Mouse (Mus musculus) hindbrain, embryonic 10.5 days (tissue): Measurements from ENCODE around the gene Arhgap8. TPM values are rescaled to one million over a fixed set of nuclear protein-coding genes. Genes with fewer than 3 reads are reported as not detected.

Source experiments
- DNase-seq: peaks from one replicate; pipeline ENCODE4 v3.0.0-alpha.2; 2017; ENCODE audit warnings: low spot score
- H3K27ac ChIP-seq: fragments of 300-500 bp; sonication (generic); 2 replicates; pipeline ENCODE4 v1.5.1; 2016; ENCODE audit warnings: mild to moderate bottlenecking, moderate library complexity
- H3K27me3 ChIP-seq: fragments of 300-500 bp; sonication (generic); 2 replicates; pipeline ENCODE4 v1.6.1; 2016; ENCODE audit warnings: mild to moderate bottlenecking; ENCODE audit not compliant: poor library complexity, insufficient read depth, severe bottlenecking
- H3K36me3 ChIP-seq: fragments of 300-500 bp; sonication (generic); 2 replicates; pipeline ENCODE4 v1.6.1; 2016; ENCODE audit warnings: mild to moderate bottlenecking, moderate library complexity
- H3K4me1 ChIP-seq: fragments of 300-500 bp; sonication (generic); replicated peaks from 2 replicates; pipeline ENCODE4 v1.6.1; 2016; ENCODE audit warnings: mild to moderate bottlenecking
- H3K4me3 ChIP-seq: fragments of 300-500 bp; sonication (generic); 2 replicates; pipeline ENCODE4 v1.5.1; 2016; ENCODE audit warnings: mild to moderate bottlenecking, moderate library complexity
- H3K9me3 ChIP-seq: fragments of 300-500 bp; sonication (generic); 2 replicates; pipeline ENCODE4 v1.6.1; 2016; ENCODE audit warnings: mild to moderate bottlenecking, moderate library complexity
- WGBS: fragments of 180-500 bp; shearing (Covaris S2); methylation state at CpG from one replicate; pipeline ENCODE4 v1.1.7; 2016; 5-methylcytosine and 5-hydroxymethylcytosine counted together
- polyA plus RNA-seq: library from polyadenylated mRNA; unstranded; fragments of >200 nt; fragmentation: Nextera tagmentation; extraction: Ambion mirVana; gene quantifications from 2 replicates; pipeline ENCODE4 v1.2.1, GENCODE M21; 2016

The Arhgap8 gene
- polyA plus RNA-seq, 1 experiment from 2014 or later, result 3.5 TPM

GRCm38 (mm10) chr15:84681455-84682193 lies 38.2 kb upstream of the Arhgap8 start:
- peaks cover 73% of the 10 kb centered on the region for H3K4me1 ChIP-seq
- H3K9me3 ChIP-seq, result no peaks in the 10 kb centered on the region
- DNase-seq, result peak; percentile 64
- peak overlapping the region; percentile 85 for H3K27ac ChIP-seq
- H3K36me3 ChIP-seq, result 0 out of 2 replicates have a peak, but pooled peaks cover 5% of the 10 kb centered on the region
- peaks cover 53% of the 10 kb centered on the region for H3K27me3 ChIP-seq
- WGBS, result 2% methylated on average over 31 of the region's 31 CpGs
- H3K4me3 ChIP-seq, result peak overlapping the region; percentile 69

GRCm38 (mm10) chr15:84682206-84682605 lies 37.6 kb upstream of the Arhgap8 start:
- WGBS, result 66% methylated on average over 3 of the region's 3 CpGs
- peaks cover 53% of the 10 kb centered on the region for H3K27me3 ChIP-seq
- H3K36me3 ChIP-seq, result 0 out of 2 replicates have a peak, but pooled peaks cover 5% of the 10 kb centered on the region
- H3K4me1 ChIP-seq, result peaks cover 74% of the 10 kb centered on the region
- no peaks in the 10 kb centered on the region for H3K9me3 ChIP-seq
- H3K4me3 ChIP-seq, result peak overlapping the region; percentile 69; the same call in 1 of the 2 replicates
- DNase-seq, result no peak
- no peak overlapping the region for H3K27ac ChIP-seq

DNA sequence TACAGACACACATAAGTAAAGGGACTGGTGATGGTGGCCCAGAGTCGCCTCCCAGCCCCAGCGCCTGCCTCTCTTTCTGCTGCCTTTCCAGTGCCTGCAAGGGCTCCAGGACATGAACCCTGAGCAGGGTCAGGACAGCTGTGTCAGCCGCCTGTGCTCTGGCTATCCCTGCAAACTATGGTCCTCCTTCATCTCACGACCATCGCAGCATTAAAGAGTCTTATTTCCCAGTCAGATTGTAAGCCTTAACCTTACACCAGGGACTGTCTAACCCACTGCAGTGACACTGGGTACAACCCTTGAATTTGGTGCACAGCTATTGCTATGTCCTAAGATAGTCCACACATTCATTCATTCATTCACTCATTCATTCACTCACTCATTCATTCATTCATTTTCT lies 37.0 kb upstream of the Arhgap8 start:
- 66% methylated on average over 5 of the region's 5 CpGs for WGBS
- Histone ChIP-seq H3K9me3 (no peaks in the 10 kb centered on the region), H3K4me1 (peaks cover 77% of the 10 kb centered on the region), H3K27me3 (peaks cover 53% of the 10 kb centered on the region), H3K36me3 (0 out of 2 replicates have a peak, but pooled peaks cover 5% of the 10 kb centered on the region), H3K4me3 (no peak overlapping the region), H3K27ac (no peak overlapping the region)
- DNase-seq, result no peak

DNA sequence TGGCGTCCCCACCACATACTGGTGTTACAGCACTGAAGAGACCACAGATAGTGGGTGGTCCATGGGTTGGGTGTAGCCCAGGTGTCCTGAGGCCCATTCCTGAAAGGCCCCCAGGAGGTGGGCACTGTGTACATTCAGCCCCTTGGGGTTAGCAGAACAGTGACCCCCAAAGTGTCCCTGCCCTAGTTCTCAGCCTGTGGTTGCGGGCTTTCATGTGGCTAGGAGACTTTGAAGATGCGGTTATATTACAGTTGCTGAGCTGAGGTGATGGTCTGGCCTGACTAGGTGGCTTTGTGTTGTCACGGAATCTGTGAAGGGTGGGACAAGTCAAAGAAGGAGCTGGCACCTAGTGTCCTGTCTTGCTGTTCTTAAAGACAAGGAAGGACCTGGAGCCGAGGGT lies 35.3 kb upstream of the Arhgap8 start:
- 60% methylated on average over 5 of the region's 5 CpGs for WGBS
- Histone ChIP-seq H3K36me3 (peaks cover 17% of the 10 kb centered on the region), H3K27me3 (peaks cover 43% of the 10 kb centered on the region), H3K4me3 (no peak overlapping the region), H3K9me3 (no peaks in the 10 kb centered on the region), H3K27ac (no peak overlapping the region), H3K4me1 (peaks cover 68% of the 10 kb centered on the region)
- no peak for DNase-seq

DNA sequence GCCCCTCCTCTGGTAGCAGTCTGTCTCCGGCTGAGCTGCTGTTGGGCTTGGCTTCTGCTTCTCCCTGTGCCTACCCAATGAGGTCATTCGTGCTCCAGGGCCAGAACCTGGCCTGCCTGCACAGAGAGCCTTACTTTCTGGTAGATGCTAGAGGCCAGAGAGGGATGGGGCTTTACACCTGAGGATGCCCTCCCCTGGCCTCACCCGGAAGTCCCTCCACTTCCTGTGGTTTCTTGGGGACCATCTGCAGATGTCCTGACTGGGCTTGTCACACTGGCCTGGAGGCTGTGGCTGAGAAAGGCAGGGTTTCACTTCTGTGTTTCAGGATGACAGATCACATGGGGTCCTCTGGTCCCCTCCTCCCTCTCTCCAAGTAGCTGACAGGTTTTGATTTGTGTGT lies 34.4 kb upstream of the Arhgap8 start:
- H3K4me1 ChIP-seq, result peaks cover 59% of the 10 kb centered on the region
- peaks cover 34% of the 10 kb centered on the region for H3K27me3 ChIP-seq
- 0 out of 2 replicates have a peak overlapping the region, but pooled peaks have one; percentile 1 for H3K27ac ChIP-seq
- peaks cover 26% of the 10 kb centered on the region for H3K36me3 ChIP-seq
- no peak for DNase-seq
- H3K9me3 ChIP-seq, result no peaks in the 10 kb centered on the region
- WGBS, result 71% methylated on average over 3 of the region's 3 CpGs
- H3K4me3 ChIP-seq, result no peak overlapping the region

- H3K36me3 ChIP-seq, result peaks cover 48% of the 10 kb centered on the region
- no peaks in the 10 kb centered on the region for H3K9me3 ChIP-seq
- H3K4me3 ChIP-seq, result no peak overlapping the region
- DNase-seq, result no peak
- peaks cover 34% of the 10 kb centered on the region for H3K4me1 ChIP-seq
- WGBS, result 78% methylated on average over 14 of the region's 14 CpGs
- H3K27ac ChIP-seq, result no peak overlapping the region
- peaks cover 14% of the 10 kb centered on the region for H3K27me3 ChIP-seq
Observed at GRCm38 (mm10) chr15:84687904-84688303, 31.9 kb upstream of the Arhgap8 start.

DNA sequence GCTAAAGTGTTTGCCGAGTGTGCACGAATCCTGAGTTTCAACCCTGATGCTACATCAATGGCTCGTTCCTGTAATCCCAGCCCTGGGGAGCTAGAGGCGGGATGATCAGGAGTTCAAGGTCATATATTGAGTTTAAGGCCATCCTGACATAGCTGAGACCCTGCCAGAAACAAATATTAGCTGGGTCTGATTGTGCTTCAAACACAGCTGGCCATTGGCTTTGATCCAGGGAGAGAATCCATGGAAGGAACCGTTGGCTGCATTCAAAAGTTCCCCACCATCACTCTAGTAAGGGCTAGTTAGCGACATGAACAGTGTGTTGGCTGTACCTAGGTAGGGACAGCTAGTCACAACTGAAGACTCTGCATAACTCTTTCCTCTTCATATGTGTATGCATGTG lies 30.5 kb upstream of the Arhgap8 start:
- no peak for DNase-seq
- Histone ChIP-seq H3K4me3 (no peak overlapping the region), H3K9me3 (no peaks in the 10 kb centered on the region), H3K36me3 (peaks cover 62% of the 10 kb centered on the region), H3K27me3 (peaks cover 3% of the 10 kb centered on the region; the same call in 1 of the 2 replicates), H3K4me1 (peaks cover 21% of the 10 kb centered on the region), H3K27ac (no peak overlapping the region)
- WGBS, result 88% methylated on average over 6 of the region's 6 CpGs

DNA sequence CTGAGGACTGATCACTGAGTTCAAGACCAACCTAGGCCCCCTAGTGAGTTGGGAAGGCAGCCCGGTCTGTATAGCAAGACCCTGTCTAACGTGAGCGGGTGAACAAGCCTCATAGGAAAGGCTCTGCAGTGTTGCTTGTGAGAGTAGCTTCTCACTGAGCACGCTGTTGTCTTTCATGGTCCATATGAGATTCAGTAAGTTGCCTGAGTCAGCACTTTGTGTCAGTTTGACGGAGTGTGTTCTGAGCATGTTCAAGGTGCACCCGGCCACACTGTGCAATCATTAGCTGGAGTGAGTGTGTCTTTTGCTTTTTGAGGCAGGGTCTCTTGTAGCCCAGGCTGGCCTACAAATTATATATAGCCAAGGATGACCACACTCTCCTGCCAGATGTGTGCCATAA lies 28.3 kb upstream of the Arhgap8 start:
- DNase-seq, result no peak
- H3K4me1 ChIP-seq, result peaks cover 20% of the 10 kb centered on the region
- H3K27ac ChIP-seq, result no peak overlapping the region
- WGBS, result 94% methylated on average over 6 of the region's 6 CpGs
- no peaks in the 10 kb centered on the region for H3K9me3 ChIP-seq
- no peak overlapping the region for H3K4me3 ChIP-seq
- peaks cover 70% of the 10 kb centered on the region for H3K36me3 ChIP-seq
- no peaks in the 10 kb centered on the region for H3K27me3 ChIP-seq

GRCm38 (mm10) chr15:84692645-84693044 lies 27.2 kb upstream of the Arhgap8 start:
- H3K36me3 ChIP-seq, result peaks cover 70% of the 10 kb centered on the region
- 92% methylated on average over 7 of the region's 7 CpGs for WGBS
- H3K27me3 ChIP-seq, result no peaks in the 10 kb centered on the region
- DNase-seq, result no peak
- no peak overlapping the region for H3K27ac ChIP-seq
- no peak overlapping the region for H3K4me3 ChIP-seq
- H3K4me1 ChIP-seq, result peaks cover 24% of the 10 kb centered on the region
- H3K9me3 ChIP-seq, result no peaks in the 10 kb centered on the region

GRCm38 (mm10) chr15:84696021-84696420 lies 23.8 kb upstream of the Arhgap8 start:
- no peak overlapping the region for H3K27ac ChIP-seq
- H3K36me3 ChIP-seq, result peaks cover 50% of the 10 kb centered on the region
- no peaks in the 10 kb centered on the region for H3K9me3 ChIP-seq
- 83% methylated on average over 4 of the region's 4 CpGs for WGBS
- no peaks in the 10 kb centered on the region for H3K27me3 ChIP-seq
- no peak overlapping the region for H3K4me3 ChIP-seq
- H3K4me1 ChIP-seq, result peaks cover 21% of the 10 kb centered on the region
- no peak for DNase-seq

GRCm38 (mm10) chr15:84697611-84698011 lies 22.2 kb upstream of the Arhgap8 start:
- Histone ChIP-seq H3K9me3 (no peaks in the 10 kb centered on the region), H3K27me3 (no peaks in the 10 kb centered on the region), H3K4me3 (no peak overlapping the region), H3K27ac (0 out of 2 replicates have a peak overlapping the region, but pooled peaks have one; percentile 41), H3K36me3 (peaks cover 43% of the 10 kb centered on the region), H3K4me1 (peaks cover 25% of the 10 kb centered on the region)
- DNase-seq, result no peak
- 76% methylated on average over 11 of the region's 11 CpGs for WGBS

- Histone ChIP-seq H3K4me3 (no peak overlapping the region), H3K27me3 (no peaks in the 10 kb centered on the region), H3K4me1 (peaks cover 25% of the 10 kb centered on the region), H3K9me3 (no peaks in the 10 kb centered on the region), H3K36me3 (peaks cover 38% of the 10 kb centered on the region), H3K27ac (no peak overlapping the region)
- 83% methylated on average over 2 of the region's 2 CpGs for WGBS
- DNase-seq, result no peak
Observed at GRCm38 (mm10) chr15:84698189-84698588, 21.7 kb upstream of the Arhgap8 start.

- Histone ChIP-seq H3K27ac (no peak overlapping the region), H3K27me3 (no peaks in the 10 kb centered on the region), H3K9me3 (no peaks in the 10 kb centered on the region), H3K4me3 (no peak overlapping the region), H3K36me3 (peaks cover 22% of the 10 kb centered on the region; the same call in 1 of the 2 replicates), H3K4me1 (peaks cover 25% of the 10 kb centered on the region)
- DNase-seq, result peak; percentile 77
- WGBS, result 58% methylated on average over 6 of the region's 6 CpGs
Observed at GRCm38 (mm10) chr15:84700147-84700794, 19.6 kb upstream of the Arhgap8 start.
